Mouse (Mus musculus) testis, adult 2 months (tissue): ENCODE results near the gene Elavl2.

Source experiments
- CTCF ChIP-seq: fragments of 200-500 bp; IDR thresholded peaks from 2 replicates; pipeline ENCODE4 v1.5.1; 2012; ENCODE audit warnings: low read depth, mild to moderate bottlenecking, inconsistent platforms, low read length, moderate library complexity; ENCODE audit not compliant: control insufficient read depth, insufficient read depth, insufficient replicate concordance
- POLR2A ChIP-seq: fragments of 200-500 bp; IDR thresholded peaks from 2 replicates; pipeline ENCODE4 v1.6.1; 2012; ENCODE audit warnings: low read depth, mild to moderate bottlenecking, inconsistent platforms, low read length, moderate library complexity; ENCODE audit not compliant: control insufficient read depth

DNA sequence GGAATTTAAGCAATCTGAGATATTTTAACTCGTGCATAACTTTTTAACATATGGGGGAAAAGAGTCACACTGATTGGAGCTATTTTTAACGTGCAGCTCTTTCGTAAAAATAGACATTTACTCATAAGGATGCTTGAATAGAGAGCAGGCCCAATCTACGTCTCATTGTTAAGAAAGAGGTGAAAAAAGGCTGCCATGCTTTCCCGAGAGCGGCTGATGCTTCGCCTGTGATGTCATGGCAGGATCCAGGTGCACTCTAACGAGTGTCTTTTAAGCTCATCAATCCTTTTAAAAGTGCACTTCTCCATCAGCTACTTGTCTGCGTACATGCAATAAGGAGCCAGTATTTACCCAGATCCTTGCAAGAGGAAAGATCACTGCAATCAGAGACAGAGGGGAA is 156.0 kb downstream of the Elavl2 start:
- no peak for TF ChIP-seq POLR2A
- no peak for TF ChIP-seq CTCF
